Mouse (Mus musculus) naive thymus-derived CD4-positive, alpha-beta T cell, adult 2 months (primary cell): ENCODE measurements around the gene Gm3047.
"Not testable (repeated sequence)": the region's sequence is repeated elsewhere in the genome, so short reads cannot be mapped to it uniquely, and the experiment has no call there.

Source experiments
- DNase-seq: peaks from one replicate; pipeline ENCODE4 v3.0.0-alpha.2; 2011; ENCODE audit warnings: low read depth

Gene Gm3047

GRCm38 (mm10) chr14:4555105-4555504 is at the start of gene Gm3047:
TSS of gene Gm3047 (plus strand) at chr14:4555405.
- not testable (repeated sequence) for DNase-seq
